Mouse (Mus musculus) thymus, adult 2 months (tissue): Measurements from ENCODE around the gene Nktr.

Experiments used
- CTCF ChIP-seq: fragments of 200-500 bp; IDR thresholded peaks from 2 replicates; pipeline ENCODE4 v1.5.1; 2012; ENCODE audit warnings: mild to moderate bottlenecking, control low read depth, low read length, moderate library complexity, borderline replicate concordance; ENCODE audit not compliant: control insufficient read depth, poor library complexity, insufficient read depth; ENCODE audit errors: extremely low read depth
- POLR2A ChIP-seq: fragments of 200-500 bp; IDR thresholded peaks from 2 replicates; pipeline ENCODE4 v1.6.1; 2012; ENCODE audit warnings: mild to moderate bottlenecking, low read length, control low read depth, moderate library complexity; ENCODE audit not compliant: control insufficient read depth, poor library complexity, insufficient read depth; ENCODE audit errors: extremely low read depth

GRCm38 (mm10) chr9:121776511-121776910 lies 57.5 kb downstream of the Nktr start:
- no peak for TF ChIP-seq CTCF
- TF ChIP-seq POLR2A: no peak
